Mouse (Mus musculus) olfactory bulb, adult 2 months (tissue): ENCODE results near the gene Pigk. TPM values are rescaled to one million over a fixed set of nuclear protein-coding genes. Genes with fewer than 3 reads are reported as not detected.
"Not testable (repeated sequence)": the region's sequence is repeated elsewhere in the genome, so short reads cannot be mapped to it uniquely, and the experiment has no call there.

Experiments
- H3K27ac ChIP-seq: fragments of 200-500 bp; 2 replicates; pipeline ENCODE4 v1.5.1; 2012; ENCODE audit warnings: low read depth, low read length; ENCODE audit not compliant: insufficient read depth
- H3K4me1 ChIP-seq: fragments of 200-500 bp; 2 replicates; pipeline ENCODE4 v1.6.1; 2012; ENCODE audit warnings: low read length; ENCODE audit not compliant: control insufficient read depth, insufficient read depth
- H3K4me3 ChIP-seq: fragments of 200-500 bp; 2 replicates; pipeline ENCODE4 v1.5.1; 2012; ENCODE audit warnings: mild to moderate bottlenecking, low read depth, low read length, moderate library complexity; ENCODE audit not compliant: insufficient read depth
- CTCF ChIP-seq: fragments of 200-500 bp; IDR thresholded peaks from 2 replicates; pipeline ENCODE4 v1.5.1; 2012; ENCODE audit warnings: low read depth, mild to moderate bottlenecking, low read length, moderate library complexity; ENCODE audit not compliant: insufficient read depth
- POLR2A ChIP-seq: fragments of 200-500 bp; IDR thresholded peaks from 2 replicates; pipeline ENCODE4 v1.6.1; 2012; ENCODE audit warnings: mild to moderate bottlenecking, low read depth, low read length, moderate library complexity; ENCODE audit not compliant: insufficient read depth
- WGBS: fragments of 180-500 bp; shearing (Covaris S2); methylation state at CpG from one replicate; pipeline ENCODE4 v1.1.7; 2018; 5-methylcytosine and 5-hydroxymethylcytosine counted together
- polyA plus RNA-seq: library from polyadenylated mRNA; stranded (reverse); fragments of >200 nt; gene quantifications from 2 replicates; pipeline ENCODE4 v1.2.4, GENCODE M21; 2012; ENCODE audit warnings: low replicate concordance; ENCODE audit not compliant: missing spikeins, insufficient read depth, insufficient read length

Pigk gene
- polyA plus RNA-seq, 1 experiment = not detected

- Histone ChIP-seq H3K27ac (no peak overlapping the region), H3K4me1 (no peaks in the 10 kb centered on the region), H3K4me3 (no peak overlapping the region)
- TF ChIP-seq CTCF (no peak), POLR2A (no peak)
- 89% methylated on average over 16 of the region's 16 CpGs for WGBS
Measured at GRCm38 (mm10) chr3:152776872-152777540, 63.1 kb downstream of the Pigk start.

GRCm38 (mm10) chr3:152779819-152780218, 65.9 kb downstream of the Pigk start:
- WGBS = 77% methylated on average over 4 of the region's 4 CpGs
- Histone ChIP-seq H3K4me1 (no peaks in the 10 kb centered on the region), H3K27ac (no peak overlapping the region), H3K4me3 (no peak overlapping the region)
- no peak for TF ChIP-seq CTCF
- TF ChIP-seq POLR2A = no peak

- no peak overlapping the region for H3K27ac ChIP-seq
- 0 out of 2 replicates have a peak, but pooled peaks have one; percentile 43 for TF ChIP-seq CTCF
- TF ChIP-seq POLR2A = no peak
- 42% methylated on average over 7 of the region's 7 CpGs for WGBS
- H3K4me1 ChIP-seq = no peaks in the 10 kb centered on the region
- H3K4me3 ChIP-seq = no peak overlapping the region
Measured at GRCm38 (mm10) chr3:152783792-152784191, 69.9 kb downstream of the Pigk start.

GRCm38 (mm10) chr3:152784353-152784752, 70.5 kb downstream of the Pigk start:
- H3K4me3 ChIP-seq, H3K27ac ChIP-seq: not testable (repeated sequence)
- 85% methylated on average over 10 of the region's 13 CpGs for WGBS

GRCm38 (mm10) chr3:152788301-152788953, 74.5 kb downstream of the Pigk start:
- WGBS = 87% methylated on average over 5 of the region's 5 CpGs
- not testable (repeated sequence) for H3K4me3 ChIP-seq, H3K27ac ChIP-seq, H3K4me1 ChIP-seq

More at GRCm38 (mm10) chr3:152784353-152784752, 70.5 kb downstream of the Pigk start:
- not testable (repeated sequence) for H3K4me1 ChIP-seq

GRCm38 (mm10) chr3:152792601-152793000, 78.7 kb downstream of the Pigk start:
- Histone ChIP-seq H3K4me1 (0 out of 2 replicates have a peak, but pooled peaks cover 2% of the 10 kb centered on the region), H3K4me3 (no peak overlapping the region), H3K27ac (no peak overlapping the region)
- 77% methylated on average over 5 of the region's 5 CpGs for WGBS
- no peak for TF ChIP-seq CTCF
- TF ChIP-seq POLR2A = no peak

- 64% methylated on average over 4 of the region's 4 CpGs for WGBS
- H3K4me1 ChIP-seq = 0 out of 2 replicates have a peak, but pooled peaks cover 2% of the 10 kb centered on the region
- TF ChIP-seq CTCF = no peak
- TF ChIP-seq POLR2A = no peak
Measured at GRCm38 (mm10) chr3:152793006-152793405, 79.1 kb downstream of the Pigk start.

GRCm38 (mm10) chr3:152796216-152796615, 82.3 kb downstream of the Pigk start:
- Histone ChIP-seq H3K27ac (no peak overlapping the region), H3K4me1 (0 out of 2 replicates have a peak, but pooled peaks cover 2% of the 10 kb centered on the region), H3K4me3 (no peak overlapping the region)
- WGBS = 85% methylated on average over 4 of the region's 4 CpGs
- TF ChIP-seq CTCF (no peak), POLR2A (no peak)

More at GRCm38 (mm10) chr3:152793006-152793405, 79.1 kb downstream of the Pigk start:
- H3K4me3 ChIP-seq = no peak overlapping the region
- no peak overlapping the region for H3K27ac ChIP-seq

GRCm38 (mm10) chr3:152797354-152797753, 83.5 kb downstream of the Pigk start:
- 0 out of 2 replicates have a peak, but pooled peaks cover under 1% of the 10 kb centered on the region for H3K4me1 ChIP-seq
- no peak overlapping the region for H3K27ac ChIP-seq
- H3K4me3 ChIP-seq = no peak overlapping the region
- WGBS = 67% methylated on average over 2 of the region's 2 CpGs
- TF ChIP-seq POLR2A (no peak), CTCF (no peak)
